Mouse (Mus musculus): ENCODE measurements at regions not wholly inside any gene's neighbourhood (a gene's known extent, or its start where the extent isn't known, plus 50 kb on each side); places are given as distances from the start of the nearest gene placed in this dataset.

DNA sequence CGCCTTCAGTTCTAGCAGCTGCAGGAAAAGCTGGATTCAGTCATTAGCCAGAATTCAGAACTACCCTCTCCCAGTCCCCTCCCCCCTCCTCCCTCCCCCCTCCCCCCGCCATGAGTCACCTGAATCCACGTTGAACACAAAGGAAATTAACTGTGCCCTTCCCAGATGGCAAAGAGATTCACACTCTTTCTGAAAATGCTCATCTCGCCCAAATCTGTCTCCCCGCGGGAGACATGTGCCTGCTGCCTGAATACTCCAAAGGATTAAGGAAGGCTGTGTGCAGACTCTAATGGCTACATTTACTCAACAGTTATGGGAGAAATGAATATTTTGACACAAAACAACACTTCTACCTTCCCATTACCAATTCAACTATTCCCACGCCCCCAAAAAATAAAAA, 356.9 kb upstream of the Jmjd1c start:
- no peak for TF ChIP-seq CTCF (IDR thresholded peaks at IDR 0.05; ENCODE audit: insufficient read depth, low read depth, low read length)
- TF ChIP-seq POLR2A (IDR thresholded peaks at IDR 0.05; ENCODE audit: insufficient read depth, low read depth, low read length), result no peak
